ENCODE assay signal across 10 mouse cellular contexts in the genomic region with DNA sequence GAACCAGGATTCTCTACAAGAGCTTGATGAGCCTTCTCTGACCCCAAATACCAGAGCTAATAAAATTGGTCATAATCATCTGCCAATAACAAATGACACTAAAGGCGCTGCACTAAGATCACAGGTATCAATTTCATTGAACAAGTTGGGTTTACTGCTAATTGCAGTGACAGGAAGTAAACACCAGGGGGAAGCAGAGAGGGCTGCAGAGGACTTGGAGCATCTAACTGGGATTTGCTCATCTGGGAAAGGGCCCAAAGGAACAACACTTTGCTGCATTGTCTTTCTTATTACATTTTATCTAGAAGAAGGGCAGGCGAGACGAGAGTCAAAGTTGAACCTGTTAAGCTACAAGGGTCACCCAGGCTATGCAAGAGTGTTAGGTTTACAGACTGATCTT. TPM values are rescaled to one million over a fixed set of nuclear protein-coding genes. Genes with fewer than 3 reads are reported as not detected.
DNase-seq lines count a peak whose midpoint lies in the region; ATAC-seq and TF ChIP-seq lines count a peak whose summit lies in the region.
"Had no signal": no experiment of that assay in that cellular context is flagged by ENCODE, and none has a peak within 500 bp of the region (broad histone marks: within the 10 kb centered on the region; RNA-seq: fewer than 3 reads in every experiment).

No protein-coding gene starts in this region.

- peak; percentile 97 for TF ChIP-seq CTCF in G1E (IDR thresholded peaks at IDR 0.05; ENCODE audit: low read depth, low read length)

- H3K4me3 ChIP-seq in G1E (ENCODE audit: low read depth, low read length) = no peak overlapping the region
- H3K4me3 ChIP-seq: embryonic facial prominence, embryonic 13.5 days; megakaryocyte, embryonic 14.5 days had no signal

- peaks cover 91% of the 10 kb centered on the region for H3K36me3 ChIP-seq in G1E (replicated peaks)

- peaks cover 15% of the 10 kb centered on the region; the same call in 1 of the 2 replicates for H3K4me1 ChIP-seq in G1E (ENCODE audit: insufficient read depth, low read depth, low read length)

- H3K9me3 ChIP-seq in G1E (replicated peaks) = no peaks in the 10 kb centered on the region
- H3K9me3 ChIP-seq: embryonic facial prominence, embryonic 13.5 days; megakaryocyte, embryonic 14.5 days had no signal

- peak; percentile 68 for DNase-seq in heart, adult 8-10 months (ENCODE audit: low spot score)
- DNase-seq in heart, postnatal 25 days (ENCODE audit: low spot score) = no peak
- peak; percentile 10 for DNase-seq in G1E (ENCODE audit: low spot score)
- peak; percentile 47 to 49 for DNase-seq in cerebellum, adult 18-20 months
- peak; percentile 30 for DNase-seq in gastrocnemius, postnatal 25 days
- peak; percentile 48 to 72 for DNase-seq in layer of hippocampus, postnatal 14 days (ENCODE audit: low spot score in 2 of 2)
- peak; percentile 70 for DNase-seq in naive thymus-derived CD4-positive, alpha-beta T cell, adult 2 months (ENCODE audit: low read depth)
- DNase-seq in testis, postnatal 14 days (ENCODE audit: low spot score) = peak; percentile 54

- ATAC-seq in G1E (ENCODE audit: extremely low read depth, insufficient number of reproducible peaks, low FRiP score, poor library complexity, severe bottlenecking) = no peak; the same call in 1 of the 2 replicates

- intact Hi-C loops in heart, postnatal 25 days (cut with DNase I) = no loop called here

- H3K27me3 ChIP-seq in G1E (ENCODE audit: insufficient read depth, low read length) = no peaks in the 10 kb centered on the region
- H3K27me3 ChIP-seq: embryonic facial prominence, embryonic 13.5 days; megakaryocyte, embryonic 14.5 days had no signal

RNA-seq across cellular contexts. Expression of gene Ucp3, which starts 43.7 kb away (rescaled TPM):
- 10 to 100 TPM; 20.7 to 55.8 (median 48.5) TPM for total RNA-seq in heart, adult 8-10 months (2022)
- 10 to 100 TPM; 40.6 to 49.9 TPM for total RNA-seq in heart, postnatal 25 days (2021)
- total RNA-seq in G1E (2014; fragmentation: Nextera tagmentation) (not detected in 2 replicates), G1E (2017) (0.33 TPM in 1 of 2 replicates, not detected in the other)
- not detected in 2 replicates for polyA plus RNA-seq in G1E (2012)
- total RNA-seq in gastrocnemius, postnatal 25 days (2021) = 100 to 1,000 TPM; 105 to 189 TPM
- 1 to 10 TPM; 1.3 to 1.6 TPM for total RNA-seq in layer of hippocampus, postnatal 14 days (2021)
- polyA plus RNA-seq: embryonic facial prominence, embryonic 13.5 days had no signal

RNA-seq across cellular contexts. Expression of gene Ppme1, which starts 57.0 kb away (rescaled TPM):
- total RNA-seq in heart, adult 8-10 months (2022) = 10 to 100 TPM; 36.0 to 38.6 (median 36.9) TPM
- total RNA-seq in heart, postnatal 25 days (2021) = 10 to 100 TPM; 38.3 to 43.4 TPM
- 45.2 and 57.8 TPM in 2 replicates for total RNA-seq in G1E (2014; fragmentation: Nextera tagmentation)
- 85.7 and 87.0 TPM in 2 replicates for total RNA-seq in G1E (2017)
- 54.4 and 61.1 TPM in 2 replicates for polyA plus RNA-seq in G1E (2012)
- 10 to 100 TPM; 22.3 to 25.2 TPM for total RNA-seq in gastrocnemius, postnatal 25 days (2021)
- 100 to 1,000 TPM; 134 to 142 TPM for total RNA-seq in layer of hippocampus, postnatal 14 days (2021)

RNA-seq across cellular contexts. Expression of gene C2cd3, which starts 57.1 kb away (rescaled TPM):
- 1 to 10 TPM; 7.5 to 9.7 (median 8.5) TPM for total RNA-seq in heart, adult 8-10 months (2022)
- total RNA-seq in heart, postnatal 25 days (2021) = 1 to 10 TPM; 8.0 to 9.9 TPM
- total RNA-seq in G1E (2014; fragmentation: Nextera tagmentation) (66.0 and 76.2 TPM in 2 replicates), G1E (2017) (26.1 and 27.7 TPM in 2 replicates)
- polyA plus RNA-seq in G1E (2012) = 22.6 and 25.7 TPM in 2 replicates
- total RNA-seq in gastrocnemius, postnatal 25 days (2021) = 1 to 10 TPM; 5.3 to 5.4 TPM
- total RNA-seq in layer of hippocampus, postnatal 14 days (2021) = 10 to 100 TPM; 15.1 to 16.1 TPM

Comparison
In these comparisons a context has a peak if more than half of its experiments do, and no peak if none do; other contexts are left out.
1. RNA of gene Ucp3, which starts 43.7 kb away (total RNA-seq): 105 to 189 TPM in gastrocnemius, postnatal 25 days, 20.7 to 55.8 TPM in heart, adult 8-10 months and 40.6 to 49.9 TPM in heart, postnatal 25 days; 1.3 to 1.6 TPM in layer of hippocampus, postnatal 14 days and 0.33 TPM in G1E; every median in the first group is over 4 times any median in the second.